Mouse (Mus musculus) erythroid progenitor cell, adult 5-6 weeks (primary cell): ENCODE measurements around the gene Insig1. TPM values are rescaled to one million over a fixed set of nuclear protein-coding genes. Genes with fewer than 3 reads are reported as not detected.
A peak's percentile ranks its signal among the peaks of the same experiment; 100 is the strongest.

ENCODE experiments used
- ATAC-seq: replicated peaks from 2 replicates; pipeline ENCODE4 v1.8.0; 2016; ENCODE audit warnings: moderate number of reproducible peaks, mild to moderate bottlenecking, moderate TSS enrichment, inconsistent platforms; ENCODE audit not compliant: poor library complexity, low FRiP score, severe bottlenecking
- total RNA-seq, 2 experiments: library from RNA; stranded (forward) in 1 of 2; stranded (reverse) in 1 of 2; fragments of 150-400 nt in 1 of 2; fragments of 186-747, 209-891 nt in 1 of 2; gene quantifications; 2 replicates each; pipeline versions ENCODE4 v1.2.3 to v1.2.4; 2015 to 2017; ENCODE audit warnings: low replicate concordance in 2 of 2

Insig1 gene
- total RNA-seq, 2 experiments from 2014 or later, result 7.7 to 13.0 TPM

DNA sequence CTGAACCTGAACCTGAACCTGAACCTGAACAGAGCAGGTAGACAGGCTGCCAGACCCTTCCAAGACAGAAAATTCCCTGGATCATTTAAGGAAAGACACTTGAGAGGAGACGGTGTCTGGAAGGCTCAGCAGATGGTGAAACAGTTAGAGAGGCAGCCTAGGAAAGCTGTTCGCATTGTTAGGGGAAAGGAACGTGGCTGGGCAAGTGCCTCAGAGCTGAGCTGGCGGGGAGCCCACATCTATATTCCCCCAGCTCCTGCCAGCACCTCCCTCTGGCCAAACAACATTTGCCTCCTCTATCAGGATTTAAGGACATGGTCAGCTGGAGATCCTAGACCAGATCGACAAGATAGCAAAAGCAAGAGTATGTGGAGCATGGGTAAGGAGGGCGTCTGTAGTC lies 10.2 kb upstream of the Insig1 start:
- no peak for ATAC-seq

DNA sequence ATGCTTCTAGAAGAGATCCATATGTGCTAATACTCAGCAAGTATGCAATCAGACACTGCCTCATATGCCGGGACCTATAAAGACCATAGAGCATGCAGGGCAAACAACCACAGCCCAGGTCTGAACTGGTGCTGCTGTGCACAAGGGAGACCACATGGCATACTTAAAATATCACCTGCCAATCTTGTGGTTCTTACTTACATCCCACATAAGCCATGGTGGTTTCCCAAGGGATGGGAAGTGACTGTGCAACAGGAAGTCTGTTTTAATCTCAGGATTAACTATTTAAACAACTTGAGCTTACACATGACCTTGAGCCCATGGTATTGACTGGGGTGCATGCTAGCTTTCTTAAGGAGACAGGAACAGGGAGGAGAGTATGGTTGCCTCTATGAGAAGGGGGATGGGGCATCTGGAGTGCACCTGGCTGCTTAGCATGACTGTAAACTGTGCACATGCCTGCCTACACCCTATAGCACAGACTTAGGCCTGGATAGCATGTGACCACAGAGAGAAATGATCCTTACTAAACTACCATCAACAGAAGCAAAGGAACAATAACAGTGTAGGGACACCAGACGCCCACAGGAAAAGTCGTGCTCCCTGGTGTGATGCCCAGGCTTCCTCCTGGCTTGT lies 7.1 kb upstream of the Insig1 start:
- ATAC-seq, result no peak

DNA sequence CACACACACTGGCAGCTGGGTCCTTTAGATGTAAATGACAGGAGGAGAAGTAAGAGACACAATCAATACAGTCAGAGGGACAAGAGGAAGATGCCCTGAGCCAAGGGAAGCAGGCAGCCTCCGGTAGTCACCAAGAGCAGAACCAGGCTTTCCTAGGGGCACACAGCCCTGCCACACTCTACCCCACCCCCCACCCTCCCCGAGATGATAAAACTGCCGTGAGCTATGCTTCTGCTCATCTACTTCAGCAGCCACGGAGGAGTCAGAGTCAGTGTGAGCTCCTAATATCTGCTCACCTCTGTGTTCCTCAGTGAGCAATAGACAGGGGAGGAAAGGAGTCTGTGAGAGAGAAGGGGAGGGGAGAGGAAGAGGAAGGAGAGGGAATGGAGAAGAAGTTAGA lies 5.9 kb upstream of the Insig1 start:
- ATAC-seq, result no peak

DNA sequence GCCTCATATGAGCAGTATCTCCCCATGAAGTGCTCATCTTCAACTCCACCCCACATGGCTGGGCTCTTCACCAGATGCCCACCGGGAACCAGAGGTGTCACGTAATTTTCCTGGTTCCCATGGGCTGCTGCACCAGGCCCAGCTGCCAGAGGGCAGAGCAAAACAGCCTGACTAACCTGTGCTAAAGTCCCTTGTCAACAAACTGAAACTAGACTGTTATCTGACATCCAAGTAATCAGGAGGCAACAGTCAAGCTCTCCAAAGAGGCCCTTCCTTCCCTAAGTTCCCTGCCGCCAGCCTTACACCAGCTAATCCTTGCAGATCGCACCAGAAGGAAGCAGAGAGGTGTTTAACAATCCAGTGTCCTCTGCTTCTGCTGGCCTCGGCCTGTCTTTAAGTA lies 4.9 kb upstream of the Insig1 start:
- no peak for ATAC-seq

DNA sequence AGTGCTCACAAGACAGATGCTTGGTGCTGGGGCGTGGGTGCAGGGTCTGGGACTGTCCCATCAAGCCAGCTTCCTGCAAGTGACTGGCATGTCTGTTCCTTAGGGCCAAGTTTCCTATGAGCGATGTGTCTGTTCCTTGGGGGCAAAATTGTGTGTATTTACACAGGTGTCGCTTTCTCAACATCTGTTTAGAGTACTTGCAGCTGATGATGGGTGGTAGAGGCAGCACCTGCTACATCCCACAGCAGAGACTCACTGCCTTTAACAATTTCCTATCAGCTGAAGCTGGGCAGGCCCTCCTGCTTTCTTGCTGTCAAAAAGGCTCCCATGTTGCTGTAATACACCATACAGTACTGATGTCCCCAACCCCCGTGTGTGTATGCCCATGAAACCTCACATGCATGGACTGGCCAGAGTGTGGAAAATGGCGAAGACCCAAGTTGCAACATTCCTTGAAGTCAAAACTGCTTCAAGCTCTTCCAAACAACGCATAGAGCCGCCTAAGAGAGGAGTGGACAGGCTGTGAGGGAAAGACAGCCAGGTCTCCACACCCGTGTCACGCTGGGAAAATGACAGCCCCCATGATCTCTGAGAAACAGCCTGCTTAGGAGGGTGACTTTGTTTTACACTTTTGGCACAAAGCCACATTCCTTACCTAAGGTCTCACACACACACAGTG lies 875 bp upstream of the Insig1 start:
- peak; percentile 11 for ATAC-seq

DNA sequence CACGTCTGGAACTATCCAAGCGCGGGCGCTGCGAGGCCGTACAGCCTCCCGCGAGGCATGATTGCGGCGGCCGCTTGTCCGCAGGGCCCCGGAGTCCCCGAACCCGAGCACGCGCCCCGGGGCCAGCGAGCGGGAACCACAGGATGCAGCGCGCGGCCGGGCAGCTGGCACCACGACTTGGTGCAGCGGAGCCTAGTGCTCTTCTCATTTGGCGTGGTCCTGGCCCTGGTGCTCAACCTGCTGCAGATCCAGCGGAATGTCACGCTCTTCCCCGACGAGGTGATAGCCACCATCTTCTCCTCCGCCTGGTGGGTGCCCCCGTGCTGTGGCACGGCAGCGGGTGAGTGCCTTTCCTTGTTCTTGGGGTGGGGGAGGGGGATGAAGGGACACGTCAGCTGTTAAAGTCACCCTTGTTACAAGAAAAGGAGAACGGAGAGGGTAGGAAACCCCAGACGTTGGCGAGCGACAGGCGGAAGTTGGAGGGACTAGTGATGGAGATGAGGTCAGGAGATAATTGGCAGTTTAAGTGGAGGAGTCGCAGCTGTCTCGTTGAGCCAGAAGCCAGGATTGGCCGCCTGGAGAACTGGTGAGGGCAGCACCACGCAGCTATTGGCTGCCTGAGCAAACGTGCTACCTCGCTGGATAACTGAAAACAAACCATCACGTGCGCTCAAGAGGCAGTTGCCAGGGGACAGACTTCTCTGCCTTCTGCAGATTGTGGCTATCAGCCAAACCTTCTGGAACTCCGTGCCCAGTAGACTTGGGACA lies 477 bp downstream of the Insig1 start:
- peak; percentile 60 for ATAC-seq

DNA sequence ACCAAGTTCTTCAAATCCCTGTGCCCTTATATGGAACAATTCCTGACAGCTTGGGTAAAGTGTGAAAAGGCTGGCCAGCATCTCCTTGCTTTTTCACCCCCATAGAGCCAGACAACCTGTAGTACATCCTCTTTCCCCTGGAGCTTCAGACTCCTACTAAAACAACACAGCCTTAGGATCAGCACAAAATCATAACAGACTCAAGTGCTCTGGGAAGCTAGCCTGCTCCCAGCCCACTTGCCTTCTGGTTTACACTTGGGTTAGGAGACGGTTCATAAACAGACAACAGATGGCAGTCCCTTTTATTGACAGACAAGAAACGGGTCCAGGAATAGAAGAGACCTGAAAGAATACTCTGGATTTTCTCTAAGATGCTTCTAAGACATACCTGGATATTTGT lies 8.3 kb downstream of the Insig1 start:
- no peak for ATAC-seq

DNA sequence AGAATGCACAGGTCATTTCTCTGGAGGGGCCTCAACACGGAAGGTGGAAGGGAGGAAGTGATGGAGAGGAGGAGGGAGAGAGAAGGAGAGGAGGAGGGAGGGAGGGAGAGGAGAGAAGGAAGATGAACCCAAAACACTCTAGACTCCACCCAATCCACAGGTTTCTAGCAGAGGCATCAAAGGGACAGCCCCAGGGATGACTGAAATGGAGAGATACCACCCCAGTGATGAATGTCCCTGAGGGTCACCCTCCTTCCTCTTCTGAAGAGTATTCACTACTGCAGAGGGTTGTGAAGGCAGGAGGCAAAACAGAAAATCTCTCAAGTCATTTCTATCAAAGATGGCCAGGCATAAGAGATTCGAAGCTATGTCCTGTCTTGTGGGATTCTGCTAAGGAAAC lies 10.0 kb downstream of the Insig1 start:
- no peak for ATAC-seq

DNA sequence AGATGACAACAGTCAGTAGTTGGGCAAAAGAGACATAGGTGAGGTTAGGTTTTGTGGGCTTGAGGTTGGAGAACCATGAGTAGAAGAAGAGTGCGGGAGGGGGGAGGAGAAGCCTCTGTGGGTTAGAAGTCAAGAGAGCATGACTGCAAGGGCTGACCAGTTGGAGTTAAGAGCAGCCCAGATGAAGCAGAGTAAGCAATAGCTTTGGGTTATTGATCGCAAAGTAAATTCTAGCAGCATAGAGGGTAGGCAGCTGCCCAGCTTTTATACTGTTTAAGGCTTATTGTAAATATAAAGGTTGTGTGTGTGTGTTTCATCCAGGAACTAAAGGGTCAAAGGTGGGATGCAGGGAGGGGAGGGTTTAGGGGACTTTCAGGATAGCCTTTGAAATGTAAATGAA lies 10.7 kb downstream of the Insig1 start:
- ATAC-seq, result no peak

DNA sequence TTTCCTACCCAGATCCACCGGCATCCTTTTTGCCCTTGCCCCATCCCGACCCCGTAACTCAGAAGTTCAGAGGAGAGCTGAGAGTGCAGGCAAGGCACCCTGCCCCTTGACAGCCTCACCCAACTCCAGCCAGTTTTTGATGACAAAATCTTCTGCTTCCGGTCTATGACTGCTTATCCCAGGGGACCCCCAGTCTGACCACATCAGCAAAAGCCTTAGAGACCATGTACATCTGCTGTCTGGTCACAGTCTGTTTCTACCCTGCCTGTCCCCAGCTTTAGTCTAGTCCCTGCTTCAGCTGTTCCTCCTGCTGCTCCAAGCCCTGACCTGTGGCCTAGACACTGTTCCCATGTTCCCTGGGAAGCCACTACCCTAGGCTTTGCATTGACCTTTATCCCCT lies 11.1 kb downstream of the Insig1 start:
- ATAC-seq, result no peak

DNA sequence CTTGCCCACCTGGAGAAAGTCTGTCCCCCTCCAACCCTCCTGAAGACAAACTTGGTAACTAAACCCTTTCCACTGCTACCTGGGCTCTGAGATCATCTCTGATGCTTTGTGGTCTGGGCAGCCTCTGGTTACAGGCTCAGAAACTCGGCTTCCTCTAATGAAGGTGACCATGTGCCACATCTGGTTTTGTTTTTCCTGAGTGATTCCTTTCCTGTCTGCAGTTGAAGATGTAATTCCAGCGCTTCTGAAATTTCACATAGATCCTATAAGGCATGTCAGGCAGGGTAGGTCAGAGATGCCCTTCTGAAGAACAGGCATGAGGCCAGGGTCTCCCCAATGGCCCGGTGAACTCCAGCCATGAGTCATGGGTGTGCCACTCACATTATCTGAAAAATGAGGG lies 11.6 kb downstream of the Insig1 start:
- ATAC-seq, result no peak

DNA sequence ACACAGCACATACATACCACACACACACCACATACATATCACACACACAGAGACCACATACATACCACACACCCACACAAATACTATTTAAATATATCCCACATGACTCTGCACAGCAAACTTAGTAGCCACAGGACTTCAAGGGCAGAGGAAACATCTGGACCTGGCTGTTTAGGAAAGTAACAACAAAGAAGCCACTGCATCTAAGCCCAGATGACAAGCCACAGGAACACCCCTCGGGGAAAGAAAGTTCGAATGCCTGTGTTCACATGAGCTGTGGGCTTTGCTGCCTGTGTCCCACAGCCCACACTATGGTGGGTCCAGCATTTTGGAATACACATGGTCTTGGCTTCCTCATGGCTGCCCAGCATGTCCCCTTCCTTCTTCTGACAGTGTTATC lies 13.6 kb downstream of the Insig1 start:
- ATAC-seq, result no peak

DNA sequence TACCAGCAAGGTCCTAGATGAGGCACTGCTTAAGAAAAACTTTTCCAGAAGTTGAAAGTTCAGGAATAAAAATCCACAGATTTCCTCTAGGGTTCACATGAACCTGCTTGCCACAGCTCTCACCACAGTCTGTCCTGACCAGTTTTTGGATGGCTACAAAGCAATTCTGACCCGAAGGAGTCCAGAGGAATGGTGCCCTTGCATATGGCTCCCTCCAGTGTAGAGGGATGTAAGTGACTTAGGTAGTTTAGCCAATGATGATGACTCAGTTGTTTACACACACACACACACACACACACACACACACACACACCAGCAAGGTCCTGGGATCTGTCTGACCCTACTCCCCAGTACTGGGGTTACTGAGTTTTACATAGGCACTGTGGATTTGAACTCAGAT lies 19.4 kb downstream of the Insig1 start:
- no peak for ATAC-seq

DNA sequence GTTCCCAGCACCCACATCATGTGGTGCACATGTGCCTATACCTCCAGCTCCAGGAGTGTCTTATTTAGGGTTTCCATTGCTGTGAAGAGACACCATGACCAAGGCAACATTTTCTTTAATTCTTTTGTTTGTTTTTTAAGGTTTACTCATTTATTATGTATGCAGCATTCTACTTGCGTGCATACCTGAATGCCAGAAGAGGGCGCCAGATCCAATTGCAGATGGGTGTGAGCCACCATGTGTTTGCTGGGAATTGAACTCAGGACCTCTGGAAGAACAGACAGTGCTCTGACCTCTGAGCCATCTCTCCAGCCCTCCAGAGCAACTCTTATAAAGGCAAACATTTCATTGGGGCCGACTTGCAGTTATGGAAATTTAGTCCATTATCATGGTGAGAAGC lies 21.2 kb downstream of the Insig1 start:
- ATAC-seq, result no peak

DNA sequence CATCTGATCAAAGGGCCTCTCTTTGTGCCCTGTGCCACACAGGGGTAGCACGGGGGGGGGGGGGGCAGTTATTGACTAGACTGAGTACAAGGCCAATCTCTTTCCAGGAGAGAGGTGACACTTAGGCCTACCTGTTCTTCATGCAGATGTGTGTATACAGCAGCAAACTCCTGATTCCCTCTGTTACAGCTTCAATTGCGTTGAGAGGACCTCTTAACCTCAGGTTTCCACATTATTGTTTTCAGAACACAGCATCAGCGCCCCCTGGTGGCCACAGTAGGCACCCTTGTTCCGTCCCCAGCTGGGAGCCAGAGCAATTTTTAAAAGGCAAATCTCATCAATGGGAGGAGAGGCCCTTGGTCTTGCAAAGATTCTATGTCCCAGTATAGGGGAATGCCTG lies 22.7 kb downstream of the Insig1 start:
- ATAC-seq, result peak; percentile 63; the same call in 1 of the 2 replicates

DNA sequence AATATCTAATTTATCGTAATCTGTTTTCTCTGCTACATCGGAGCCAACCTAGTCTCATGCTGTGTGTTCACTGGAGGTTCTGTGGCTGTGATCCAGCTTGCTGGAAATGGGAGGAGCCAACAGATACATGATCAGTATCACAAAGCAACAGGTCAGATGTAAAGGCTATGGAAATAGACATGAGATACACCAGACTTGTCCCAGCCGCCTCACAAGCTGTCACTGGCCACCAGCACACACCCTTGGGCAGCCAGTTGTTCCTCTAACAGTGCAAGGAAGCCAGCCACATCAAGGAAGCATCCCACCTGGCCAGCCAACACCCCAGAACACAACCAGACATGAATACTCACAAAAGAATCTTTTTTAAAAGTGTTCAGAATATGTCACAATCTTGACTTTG lies 23.2 kb downstream of the Insig1 start:
- ATAC-seq, result no peak

DNA sequence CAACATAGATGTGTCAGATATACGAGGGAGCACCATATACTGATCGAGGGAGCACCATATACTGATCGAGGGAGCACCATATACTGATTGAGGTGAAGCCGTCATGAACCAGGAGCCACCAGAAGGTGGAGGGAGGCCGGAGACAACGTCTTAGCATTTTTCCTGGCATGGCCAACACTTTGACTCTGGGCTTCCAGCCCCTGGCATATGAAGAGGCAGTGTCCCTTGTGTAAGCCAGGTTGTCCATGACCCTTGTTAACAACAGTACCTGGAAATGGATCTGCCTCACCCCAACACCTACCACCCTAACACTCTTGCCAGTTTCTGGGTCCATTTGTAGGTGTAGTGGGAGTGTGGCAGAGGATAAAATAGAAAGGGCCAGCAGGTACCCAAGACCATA lies 23.7 kb downstream of the Insig1 start:
- ATAC-seq, result no peak

DNA sequence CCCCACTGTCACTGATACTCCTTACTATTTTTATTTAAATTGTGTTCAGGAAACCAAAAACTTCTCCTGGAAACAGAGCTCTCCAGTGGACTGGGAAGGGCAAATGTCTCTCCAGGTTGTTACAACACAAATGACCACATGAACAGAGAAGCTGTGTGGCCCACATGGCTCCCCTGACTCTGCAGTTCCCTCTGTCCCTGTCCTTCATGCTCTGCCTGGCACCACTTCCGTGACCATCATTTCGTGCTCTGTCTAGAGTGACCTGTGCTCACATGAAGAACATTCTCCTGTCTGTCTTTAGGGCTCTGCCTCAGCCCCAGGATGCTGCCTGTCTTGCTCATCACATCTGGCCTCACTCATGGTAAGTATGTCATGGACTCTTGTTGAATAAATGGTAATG lies 24.5 kb downstream of the Insig1 start:
- no peak for ATAC-seq

DNA sequence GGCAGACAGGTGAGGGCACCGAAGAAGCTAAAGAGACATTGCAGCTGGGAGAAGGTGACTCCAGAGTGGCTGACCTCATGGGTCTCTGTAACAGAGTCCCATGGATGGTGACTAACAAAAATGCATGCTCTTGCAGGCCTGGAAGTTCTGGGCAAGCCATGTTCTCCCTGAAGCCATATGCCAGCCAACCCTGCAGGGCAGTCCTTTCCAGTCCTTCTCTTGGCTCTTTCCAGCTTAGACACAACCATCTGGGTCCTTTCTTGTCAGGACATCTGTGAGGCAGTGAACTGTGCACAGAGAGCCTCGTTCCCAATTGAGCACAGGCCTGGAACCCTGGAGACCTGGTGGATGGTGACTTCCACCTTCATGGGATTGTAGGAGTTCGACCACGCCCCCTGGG lies 35.8 kb downstream of the Insig1 start:
- ATAC-seq, result no peak

DNA sequence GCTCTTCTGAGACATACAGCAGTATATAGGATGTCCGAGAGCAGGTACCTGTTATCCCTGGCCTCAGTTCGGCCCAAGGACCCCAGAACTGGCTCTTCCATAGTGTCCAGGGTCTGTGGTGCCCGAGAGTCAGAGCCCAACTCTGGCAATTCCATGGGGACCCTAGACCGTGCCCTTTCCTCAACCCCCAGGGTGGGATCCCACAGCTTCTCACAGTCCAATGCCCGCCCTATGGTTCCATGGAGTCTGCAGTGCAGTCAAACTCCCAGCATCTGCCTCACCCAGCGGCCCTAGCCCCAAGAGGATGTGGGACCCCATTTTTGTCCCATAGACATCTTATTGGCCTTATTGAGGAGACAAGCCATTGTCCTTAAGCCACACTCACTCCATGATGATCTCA lies 36.8 kb downstream of the Insig1 start:
- ATAC-seq, result no peak

DNA sequence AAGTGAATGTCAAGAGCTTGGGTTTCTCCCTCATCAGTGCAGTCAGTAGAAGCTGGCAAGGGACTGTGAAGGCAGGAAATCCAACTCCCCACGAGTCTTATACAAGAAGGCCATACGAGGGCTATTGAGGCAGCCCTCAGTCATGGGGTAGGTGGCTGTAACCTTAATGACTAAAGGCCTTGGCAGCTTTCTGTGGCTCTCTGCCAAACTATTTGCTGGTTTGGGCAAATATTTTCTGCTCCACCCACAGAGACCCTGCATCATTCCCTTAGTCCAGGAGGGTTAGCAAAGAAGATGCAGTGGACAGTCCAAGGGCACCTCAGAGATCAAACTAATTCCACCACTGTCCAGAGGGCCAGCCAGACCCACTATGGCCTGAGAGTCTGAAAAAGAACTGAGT lies 39.7 kb downstream of the Insig1 start:
- ATAC-seq, result no peak
